Mouse (Mus musculus): ENCODE data around the gene D430042O09Rik. TPM values are rescaled to one million over a fixed set of nuclear protein-coding genes. Genes with fewer than 3 reads are reported as not detected.

D430042O09Rik gene
- polyA plus RNA-seq, 1 experiment from 2014 or later: 6.6 TPM

DNA sequence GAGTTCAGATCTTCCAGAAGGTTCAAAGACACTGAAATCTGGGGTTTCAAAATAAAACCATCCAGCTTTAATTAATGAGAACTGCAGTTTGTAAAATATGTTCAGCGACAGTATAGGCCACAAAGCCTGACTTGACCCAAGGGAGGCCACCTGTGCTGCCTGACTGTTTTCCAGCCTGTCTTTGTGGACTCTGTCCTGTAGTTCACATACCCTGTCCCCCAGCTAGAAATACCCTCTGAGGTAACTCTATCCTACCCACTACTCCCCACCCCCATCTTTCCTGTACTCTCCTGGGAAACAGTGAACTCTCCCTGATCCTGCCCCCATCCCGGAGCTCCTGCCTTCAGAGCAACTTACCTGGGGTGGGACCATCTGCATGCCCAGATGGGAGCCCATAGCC lies 175.5 kb downstream of the D430042O09Rik start:
- Histone ChIP-seq H3K36me3 (ENCODE audit: control insufficient read depth, insufficient read depth, low read length) (no peaks in the 10 kb centered on the region), H3K9me3 (ENCODE audit: control insufficient read depth, low read length) (no peaks in the 10 kb centered on the region), H3K9ac (ENCODE audit: low read depth, low read length) (no peak overlapping the region), H3K4me3 (ENCODE audit: low read depth, low read length) (no peak overlapping the region), H3K27ac (ENCODE audit: low read depth, low read length) (no peak overlapping the region), H3K27me3 (replicated peaks; ENCODE audit: control insufficient read depth, insufficient read depth, low read length) (no peaks in the 10 kb centered on the region), H3K4me2 (no peak overlapping the region), H3K4me1 (replicated peaks; ENCODE audit: control insufficient read depth, insufficient read depth, low read length) (no peaks in the 10 kb centered on the region; the same call in 1 of the 2 replicates)
- 72% methylated on average over 2 of the region's 2 CpGs for WGBS
- ATAC-seq (replicated peaks; ENCODE audit: low FRiP score) (no peak), DNase-seq (ENCODE audit: low spot score) (no peak)

GRCm38 (mm10) chr7:125886116-125886680 lies 178.5 kb downstream of the D430042O09Rik start:
- H3K4me3 ChIP-seq (ENCODE audit: low read depth, low read length): no peak overlapping the region
- no peaks in the 10 kb centered on the region for H3K9me3 ChIP-seq (ENCODE audit: control insufficient read depth, low read length)
- H3K4me2 ChIP-seq: no peak overlapping the region
- H3K27me3 ChIP-seq (replicated peaks; ENCODE audit: control insufficient read depth, insufficient read depth, low read length): no peaks in the 10 kb centered on the region
- H3K27ac ChIP-seq (ENCODE audit: low read depth, low read length): no peak overlapping the region
- DNase-seq (ENCODE audit: low spot score) (no peak), ATAC-seq (replicated peaks; ENCODE audit: low FRiP score) (no peak)
- H3K4me1 ChIP-seq (replicated peaks; ENCODE audit: control insufficient read depth, insufficient read depth, low read length): no peaks in the 10 kb centered on the region; the same call in 1 of the 2 replicates
- WGBS: 65% methylated on average over 4 of the region's 4 CpGs
- no peak overlapping the region for H3K9ac ChIP-seq (ENCODE audit: low read depth, low read length)
- H3K36me3 ChIP-seq (ENCODE audit: control insufficient read depth, insufficient read depth, low read length): no peaks in the 10 kb centered on the region

GRCm38 (mm10) chr7:125887124-125887523 lies 179.4 kb downstream of the D430042O09Rik start:
- 73% methylated on average over 4 of the region's 4 CpGs for WGBS
- Histone ChIP-seq H3K9me3 (ENCODE audit: control insufficient read depth, low read length) (no peaks in the 10 kb centered on the region), H3K9ac (ENCODE audit: low read depth, low read length) (no peak overlapping the region), H3K36me3 (ENCODE audit: control insufficient read depth, insufficient read depth, low read length) (no peaks in the 10 kb centered on the region), H3K4me3 (ENCODE audit: low read depth, low read length) (no peak overlapping the region), H3K4me2 (no peak overlapping the region), H3K27ac (ENCODE audit: low read depth, low read length) (no peak overlapping the region), H3K27me3 (replicated peaks; ENCODE audit: control insufficient read depth, insufficient read depth, low read length) (no peaks in the 10 kb centered on the region), H3K4me1 (replicated peaks; ENCODE audit: control insufficient read depth, insufficient read depth, low read length) (no peaks in the 10 kb centered on the region; the same call in 1 of the 2 replicates)
- no peak for ATAC-seq (replicated peaks; ENCODE audit: low FRiP score)
- no peak for DNase-seq (ENCODE audit: low spot score)

DNA sequence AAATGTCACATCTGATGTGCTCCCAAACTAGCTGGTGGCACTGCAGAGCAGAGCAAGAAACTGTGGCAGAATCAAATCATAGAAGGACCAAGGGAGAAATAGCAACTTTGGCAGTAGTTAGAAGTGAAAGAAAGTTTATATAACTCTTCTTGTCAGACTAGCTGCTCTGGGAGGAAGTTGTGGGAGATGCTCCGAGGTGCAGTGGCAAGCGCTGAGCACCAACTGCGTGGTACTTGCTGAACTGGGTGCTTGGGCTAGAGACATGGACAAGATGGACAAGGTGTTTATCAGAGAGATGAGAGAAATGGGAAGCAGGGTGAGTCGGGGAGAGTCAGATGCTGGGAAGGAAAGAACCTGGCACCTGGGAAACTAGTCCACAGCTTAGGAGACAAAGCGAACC lies 180.1 kb downstream of the D430042O09Rik start:
- Histone ChIP-seq H3K4me1 (replicated peaks; ENCODE audit: control insufficient read depth, insufficient read depth, low read length) (no peaks in the 10 kb centered on the region; the same call in 1 of the 2 replicates), H3K27me3 (replicated peaks; ENCODE audit: control insufficient read depth, insufficient read depth, low read length) (no peaks in the 10 kb centered on the region), H3K4me3 (ENCODE audit: low read depth, low read length) (no peak overlapping the region), H3K36me3 (ENCODE audit: control insufficient read depth, insufficient read depth, low read length) (no peaks in the 10 kb centered on the region), H3K4me2 (no peak overlapping the region), H3K9ac (ENCODE audit: low read depth, low read length) (no peak overlapping the region), H3K9me3 (ENCODE audit: control insufficient read depth, low read length) (no peaks in the 10 kb centered on the region), H3K27ac (ENCODE audit: low read depth, low read length) (no peak overlapping the region)
- ATAC-seq (replicated peaks; ENCODE audit: low FRiP score) (no peak), DNase-seq (ENCODE audit: low spot score) (no peak)
- WGBS: 81% methylated on average over 5 of the region's 5 CpGs

GRCm38 (mm10) chr7:125888373-125888772 lies 180.7 kb downstream of the D430042O09Rik start:
- H3K27ac ChIP-seq (ENCODE audit: low read depth, low read length): no peak overlapping the region
- 67% methylated on average over 12 of the region's 12 CpGs for WGBS
- H3K9ac ChIP-seq (ENCODE audit: low read depth, low read length): no peak overlapping the region
- no peak overlapping the region for H3K4me3 ChIP-seq (ENCODE audit: low read depth, low read length)
- no peak for ATAC-seq (replicated peaks; ENCODE audit: low FRiP score)
- no peaks in the 10 kb centered on the region for H3K27me3 ChIP-seq (replicated peaks; ENCODE audit: control insufficient read depth, insufficient read depth, low read length)
- H3K9me3 ChIP-seq (ENCODE audit: control insufficient read depth, low read length): no peaks in the 10 kb centered on the region
- H3K4me1 ChIP-seq (replicated peaks; ENCODE audit: control insufficient read depth, insufficient read depth, low read length): no peaks in the 10 kb centered on the region; the same call in 1 of the 2 replicates
- no peak for DNase-seq (ENCODE audit: low spot score)
- H3K36me3 ChIP-seq (ENCODE audit: control insufficient read depth, insufficient read depth, low read length): no peaks in the 10 kb centered on the region
- H3K4me2 ChIP-seq: no peak overlapping the region

DNA sequence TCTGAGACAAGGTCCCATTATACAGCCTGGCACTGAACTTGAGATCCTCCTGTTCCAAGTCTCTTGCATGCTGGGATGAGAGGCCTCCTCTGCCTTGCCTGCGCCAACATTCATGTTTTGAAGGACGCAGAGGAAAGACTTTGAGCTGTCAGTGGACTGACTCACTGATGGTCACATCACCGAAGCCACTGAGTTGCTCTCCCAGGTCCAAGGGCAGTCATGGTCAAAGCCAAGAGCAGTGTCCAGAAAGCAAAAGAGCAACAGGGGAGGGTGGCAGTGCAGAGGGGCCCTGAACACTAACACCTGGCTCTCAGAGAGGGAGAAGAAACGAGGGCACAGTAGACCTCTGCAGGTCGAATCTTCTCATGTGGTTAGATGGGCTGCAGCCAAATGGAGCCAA lies 185.9 kb downstream of the D430042O09Rik start:
- Histone ChIP-seq H3K4me1 (replicated peaks; ENCODE audit: control insufficient read depth, insufficient read depth, low read length) (no peaks in the 10 kb centered on the region), H3K27me3 (replicated peaks; ENCODE audit: control insufficient read depth, insufficient read depth, low read length) (no peaks in the 10 kb centered on the region), H3K4me3 (ENCODE audit: low read depth, low read length) (no peak overlapping the region), H3K27ac (ENCODE audit: low read depth, low read length) (no peak overlapping the region), H3K4me2 (no peak overlapping the region), H3K9ac (ENCODE audit: low read depth, low read length) (no peak overlapping the region), H3K9me3 (ENCODE audit: control insufficient read depth, low read length) (no peaks in the 10 kb centered on the region), H3K36me3 (ENCODE audit: control insufficient read depth, insufficient read depth, low read length) (no peaks in the 10 kb centered on the region)
- WGBS: 83% methylated on average over 5 of the region's 5 CpGs
- no peak for DNase-seq (ENCODE audit: low spot score)
- ATAC-seq (replicated peaks; ENCODE audit: low FRiP score): no peak

DNA sequence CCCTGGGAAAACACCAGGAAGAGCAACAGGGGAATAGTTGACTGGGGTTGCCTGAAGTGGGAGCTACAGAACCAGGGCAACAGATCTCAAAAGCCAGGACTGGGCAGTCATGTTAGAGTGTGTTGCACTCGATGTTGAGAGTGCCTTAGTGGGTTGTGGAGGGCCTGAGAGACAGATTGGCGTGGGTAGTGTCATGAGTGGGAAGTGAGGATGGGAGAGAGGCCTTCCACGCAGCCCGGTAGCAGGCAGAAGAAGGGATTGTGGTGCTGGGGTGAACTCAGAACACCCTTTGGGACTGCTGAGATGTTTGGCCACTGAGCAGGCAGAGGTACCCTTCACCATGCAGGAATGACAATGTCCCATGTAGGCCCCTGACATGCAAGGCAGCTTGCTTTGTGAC lies 189.4 kb downstream of the D430042O09Rik start:
- Histone ChIP-seq H3K27me3 (replicated peaks; ENCODE audit: control insufficient read depth, insufficient read depth, low read length) (peaks cover 3% of the 10 kb centered on the region; the same call in 1 of the 2 replicates), H3K9me3 (ENCODE audit: control insufficient read depth, low read length) (no peaks in the 10 kb centered on the region), H3K9ac (ENCODE audit: low read depth, low read length) (no peak overlapping the region), H3K4me3 (ENCODE audit: low read depth, low read length) (no peak overlapping the region), H3K4me2 (no peak overlapping the region), H3K27ac (ENCODE audit: low read depth, low read length) (no peak overlapping the region), H3K4me1 (replicated peaks; ENCODE audit: control insufficient read depth, insufficient read depth, low read length) (no peaks in the 10 kb centered on the region), H3K36me3 (ENCODE audit: control insufficient read depth, insufficient read depth, low read length) (no peaks in the 10 kb centered on the region)
- 82% methylated on average over 4 of the region's 4 CpGs for WGBS
- no peak for DNase-seq (ENCODE audit: low spot score)
- no peak for ATAC-seq (replicated peaks; ENCODE audit: low FRiP score)

DNA sequence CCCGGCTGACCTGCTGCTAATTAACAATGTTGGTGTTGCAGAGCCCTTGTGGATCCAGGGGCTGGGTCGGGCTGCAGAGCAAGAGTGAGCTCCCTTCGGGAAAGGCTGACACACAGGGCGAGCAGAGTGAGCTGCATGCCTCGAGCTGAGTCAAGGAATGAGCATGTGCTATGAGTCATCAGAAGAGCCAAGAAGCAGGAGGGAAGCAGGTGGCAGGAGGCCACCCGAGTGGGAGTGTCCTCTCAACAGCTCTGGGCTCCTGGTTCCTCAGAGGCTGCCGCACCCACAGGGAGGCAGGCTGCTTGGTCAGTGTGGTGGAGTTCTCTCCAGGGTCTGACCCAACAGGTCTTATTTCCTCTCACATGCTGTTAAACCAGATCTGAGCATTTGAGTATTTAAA lies 191.3 kb downstream of the D430042O09Rik start:
- no peaks in the 10 kb centered on the region for H3K4me1 ChIP-seq (replicated peaks; ENCODE audit: control insufficient read depth, insufficient read depth, low read length)
- H3K27me3 ChIP-seq (replicated peaks; ENCODE audit: control insufficient read depth, insufficient read depth, low read length): peaks cover 3% of the 10 kb centered on the region; the same call in 1 of the 2 replicates
- no peaks in the 10 kb centered on the region for H3K9me3 ChIP-seq (ENCODE audit: control insufficient read depth, low read length)
- DNase-seq (ENCODE audit: low spot score) (no peak), ATAC-seq (replicated peaks; ENCODE audit: low FRiP score) (no peak)
- no peak overlapping the region for H3K4me3 ChIP-seq (ENCODE audit: low read depth, low read length)
- H3K4me2 ChIP-seq: no peak overlapping the region
- no peak overlapping the region for H3K27ac ChIP-seq (ENCODE audit: low read depth, low read length)
- no peaks in the 10 kb centered on the region for H3K36me3 ChIP-seq (ENCODE audit: control insufficient read depth, insufficient read depth, low read length)
- WGBS: 36% methylated on average over 7 of the region's 7 CpGs
- H3K9ac ChIP-seq (ENCODE audit: low read depth, low read length): no peak overlapping the region

- Histone ChIP-seq H3K4me3 (ENCODE audit: low read depth, low read length) (no peak overlapping the region), H3K4me1 (replicated peaks; ENCODE audit: control insufficient read depth, insufficient read depth, low read length) (no peaks in the 10 kb centered on the region), H3K9ac (ENCODE audit: low read depth, low read length) (no peak overlapping the region), H3K36me3 (ENCODE audit: control insufficient read depth, insufficient read depth, low read length) (no peaks in the 10 kb centered on the region), H3K27me3 (replicated peaks; ENCODE audit: control insufficient read depth, insufficient read depth, low read length) (peaks cover 3% of the 10 kb centered on the region; the same call in 1 of the 2 replicates), H3K27ac (ENCODE audit: low read depth, low read length) (no peak overlapping the region), H3K9me3 (ENCODE audit: control insufficient read depth, low read length) (no peaks in the 10 kb centered on the region), H3K4me2 (no peak overlapping the region)
- DNase-seq (ENCODE audit: low spot score) (no peak), ATAC-seq (replicated peaks; ENCODE audit: low FRiP score) (no peak)
- WGBS: 54% methylated on average over 2 of the region's 2 CpGs
Measured at GRCm38 (mm10) chr7:125899916-125900315, 192.2 kb downstream of the D430042O09Rik start.
